Mouse (Mus musculus): ENCODE measurements at regions not wholly inside any gene's neighbourhood (a gene's known extent, or its start where the extent isn't known, plus 50 kb on each side); places are given as distances from the start of the nearest gene placed in this dataset.

DNA sequence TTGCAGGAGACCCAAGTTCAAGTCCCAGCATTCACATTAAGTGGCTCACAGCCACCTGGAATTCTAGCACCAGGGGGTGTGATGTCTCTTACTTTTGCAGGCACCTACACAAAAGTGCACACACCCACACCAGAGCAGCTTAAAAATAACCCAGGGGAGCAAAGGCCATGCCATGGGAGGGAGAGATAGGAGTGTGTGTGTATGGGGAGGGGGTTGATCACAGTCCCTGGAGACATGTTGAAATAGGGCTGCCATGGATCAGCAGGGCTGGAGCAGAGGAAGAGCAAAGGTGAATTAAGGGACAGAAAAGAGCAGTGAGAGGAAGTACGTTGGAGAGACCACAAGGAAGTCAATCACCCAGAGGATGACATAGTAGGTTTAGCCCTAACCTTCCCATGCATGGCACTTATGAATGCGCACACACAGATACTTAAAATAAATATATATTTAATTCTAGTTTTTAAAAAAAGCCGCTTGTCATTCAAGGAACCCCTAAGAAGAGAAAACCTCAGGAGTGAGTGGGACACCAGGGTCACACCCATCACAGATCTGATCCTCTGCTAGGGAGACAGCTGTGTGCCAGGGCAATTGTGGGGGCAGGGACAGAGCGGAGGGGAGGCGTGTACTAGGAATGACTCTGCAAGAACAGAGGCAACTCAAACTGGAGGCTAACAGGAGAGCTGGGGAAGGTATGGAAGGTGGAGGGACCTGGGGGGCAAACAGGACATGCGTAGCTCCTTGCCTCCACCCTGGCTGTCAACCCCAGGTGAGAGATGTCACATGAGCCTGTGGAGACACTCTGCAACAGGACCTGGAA, 189.5 kb upstream of the Rybp start:
- no peak for DNase-seq (ENCODE audit: low spot score in 2 of 2)

- DNase-seq (ENCODE audit: low spot score in 2 of 2), result no peak
Measured at GRCm38 (mm10) chr6:100475341-100475955, 188.2 kb upstream of the Rybp start.

DNA sequence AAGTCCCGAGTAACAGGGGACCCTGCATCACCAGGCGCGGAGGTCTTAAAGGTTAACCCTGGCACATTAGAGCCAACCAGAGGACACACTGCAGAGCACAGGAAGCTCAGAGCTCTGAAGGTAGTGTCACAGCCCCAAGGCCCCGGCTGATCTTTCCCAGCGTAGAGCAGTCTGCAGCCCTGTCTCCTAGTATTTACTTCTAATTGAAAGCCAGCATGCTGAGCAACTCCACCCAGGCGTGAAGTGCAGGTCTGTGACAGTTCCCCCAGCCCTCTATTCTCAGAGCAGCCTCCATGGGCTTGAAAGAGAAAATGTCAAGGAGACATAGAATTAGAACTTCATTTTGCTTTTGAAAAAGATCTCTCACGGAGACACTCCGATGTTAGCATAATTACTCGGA, 187.0 kb upstream of the Rybp start:
- DNase-seq (ENCODE audit: low spot score in 2 of 2), result peak in 1 of 2 experiments; percentile 28

- DNase-seq (ENCODE audit: low spot score in 2 of 2), result no peak
Measured at GRCm38 (mm10) chr6:100470071-100470470, 182.8 kb upstream of the Rybp start.

DNA sequence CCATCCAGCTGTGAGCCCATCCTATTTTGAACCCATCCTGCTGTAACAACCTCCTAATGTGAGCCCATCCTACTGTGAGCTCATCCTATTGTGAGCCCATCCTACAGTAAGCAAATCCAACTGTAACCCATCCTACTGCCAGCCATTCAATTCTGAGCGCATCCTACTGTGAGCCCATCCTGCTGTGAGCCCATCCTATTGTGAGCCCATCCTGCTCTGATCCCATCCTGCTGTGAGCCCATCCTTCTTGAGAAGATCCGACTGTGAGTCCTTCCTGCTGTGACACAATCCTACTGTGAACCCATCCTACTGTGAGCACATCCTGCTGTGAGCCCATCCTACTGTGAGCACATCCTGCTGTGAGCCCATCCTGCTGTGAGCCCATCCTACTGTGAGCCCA, 175.5 kb upstream of the Rybp start:
- no peak for DNase-seq (ENCODE audit: low spot score in 2 of 2)

- DNase-seq (ENCODE audit: low spot score in 2 of 2), result no peak
Measured at GRCm38 (mm10) chr6:100453401-100453800, 166.1 kb upstream of the Rybp start.

- DNase-seq (ENCODE audit: low spot score in 2 of 2), result no peak
Measured at GRCm38 (mm10) chr6:100452097-100453002, 165.1 kb upstream of the Rybp start.

GRCm38 (mm10) chr6:100450108-100450507, 162.8 kb upstream of the Rybp start:
- no peak for DNase-seq (ENCODE audit: low spot score in 2 of 2)

DNA sequence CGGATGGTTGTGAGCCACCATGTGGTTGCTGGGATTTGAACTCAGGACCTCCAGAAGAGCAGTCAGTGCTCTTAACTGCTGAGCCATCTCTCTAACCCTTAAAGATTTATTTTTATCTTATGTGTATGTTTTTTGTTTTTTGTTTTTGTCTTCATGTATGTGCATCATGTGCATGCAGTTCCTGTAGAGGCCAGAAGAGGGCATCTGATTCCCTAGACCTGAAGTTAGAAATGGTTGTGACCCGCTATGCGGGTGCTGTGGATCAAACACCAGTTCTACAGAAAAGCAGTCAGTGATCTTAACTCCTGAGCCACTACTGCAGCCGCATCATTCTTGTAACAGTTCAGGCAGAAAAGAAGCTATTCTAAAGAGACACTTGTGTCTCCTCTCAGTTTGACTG, 161.8 kb upstream of the Rybp start:
- DNase-seq (ENCODE audit: low spot score in 2 of 2), result no peak

DNA sequence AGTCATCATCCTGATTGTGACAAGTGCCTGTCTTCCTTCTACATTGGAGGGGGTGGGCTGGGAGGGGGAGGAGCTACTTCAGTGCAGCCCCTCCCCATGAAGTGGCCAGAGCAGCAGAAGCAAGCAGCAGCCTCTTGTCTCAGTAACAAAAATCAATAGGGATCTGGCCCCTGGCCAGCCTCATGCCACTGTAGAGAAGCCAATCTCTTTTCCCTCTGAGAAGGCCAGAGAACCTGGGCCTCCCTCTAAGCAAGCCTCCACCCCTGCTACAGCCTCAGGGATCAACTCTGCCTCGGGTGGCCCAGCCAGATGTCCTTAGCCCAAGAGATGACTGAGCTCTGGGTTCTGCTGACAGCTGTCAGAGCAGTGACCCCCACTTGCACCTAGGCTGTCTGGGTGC, 159.9 kb upstream of the Rybp start:
- DNase-seq (ENCODE audit: low spot score in 2 of 2), result no peak

- no peak for DNase-seq (ENCODE audit: low spot score in 2 of 2)
Measured at GRCm38 (mm10) chr6:100446804-100447203, 159.5 kb upstream of the Rybp start.

DNA sequence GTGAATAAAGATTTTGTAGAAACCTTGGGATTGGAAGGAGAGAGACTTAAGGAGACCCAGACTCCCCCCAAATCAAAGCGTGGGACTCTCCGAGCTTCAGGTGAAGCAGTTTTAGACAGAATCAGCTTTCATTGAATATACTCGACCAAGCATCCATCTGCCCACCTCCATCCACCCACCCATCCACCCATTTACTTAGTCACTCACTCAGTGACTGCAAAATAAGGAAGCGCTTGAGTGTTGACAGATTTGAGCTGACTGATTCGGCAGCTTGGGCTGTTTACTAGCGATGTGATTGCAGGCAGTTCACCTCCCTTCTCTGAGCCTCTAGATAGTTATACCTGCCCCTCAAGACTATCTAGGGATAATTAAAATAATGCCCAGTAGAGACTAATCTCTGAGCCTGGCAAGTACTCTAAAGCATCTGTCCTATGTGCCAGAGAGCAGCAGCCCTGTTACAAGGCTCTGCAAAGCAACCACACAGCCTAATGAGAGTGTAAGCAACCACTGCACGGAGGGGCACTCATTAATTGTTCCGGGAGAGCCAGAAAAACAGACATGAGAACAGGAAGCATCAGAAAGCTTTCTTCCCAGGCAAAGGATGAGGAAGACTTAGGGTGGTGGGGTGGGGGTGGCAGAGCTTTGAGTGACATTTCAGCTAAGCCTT, 151.9 kb upstream of the Rybp start:
- DNase-seq (ENCODE audit: low spot score in 2 of 2), result no peak

- no peak for DNase-seq (ENCODE audit: low spot score in 2 of 2)
Measured at GRCm38 (mm10) chr6:100438511-100438991, 151.3 kb upstream of the Rybp start.

GRCm38 (mm10) chr6:100437980-100438379, 150.7 kb upstream of the Rybp start:
- DNase-seq (ENCODE audit: low spot score in 2 of 2), result no peak

- no peak for DNase-seq (ENCODE audit: low spot score in 2 of 2)
Measured at GRCm38 (mm10) chr6:100436507-100436906, 149.2 kb upstream of the Rybp start.

DNA sequence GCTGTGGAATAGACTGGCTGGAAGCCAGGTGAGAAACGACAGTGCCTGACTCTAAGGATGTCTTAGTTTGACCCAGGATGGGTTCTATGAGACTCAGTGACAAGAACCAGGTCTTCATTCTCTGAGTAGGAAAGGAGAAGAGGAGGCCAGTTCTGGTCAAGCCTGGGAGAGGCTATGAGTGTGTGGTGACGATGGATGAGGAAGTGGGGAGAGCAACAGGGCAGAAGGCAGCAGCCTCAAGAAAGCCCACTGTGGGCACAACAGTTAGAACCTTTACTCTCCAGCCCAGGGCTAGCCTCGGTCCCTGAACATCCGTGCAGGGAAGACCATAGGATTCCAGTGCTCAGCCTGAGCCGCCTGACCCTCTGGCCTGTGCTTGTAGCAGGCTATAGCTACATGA, 147.9 kb upstream of the Rybp start:
- no peak for DNase-seq (ENCODE audit: low spot score in 2 of 2)

DNA sequence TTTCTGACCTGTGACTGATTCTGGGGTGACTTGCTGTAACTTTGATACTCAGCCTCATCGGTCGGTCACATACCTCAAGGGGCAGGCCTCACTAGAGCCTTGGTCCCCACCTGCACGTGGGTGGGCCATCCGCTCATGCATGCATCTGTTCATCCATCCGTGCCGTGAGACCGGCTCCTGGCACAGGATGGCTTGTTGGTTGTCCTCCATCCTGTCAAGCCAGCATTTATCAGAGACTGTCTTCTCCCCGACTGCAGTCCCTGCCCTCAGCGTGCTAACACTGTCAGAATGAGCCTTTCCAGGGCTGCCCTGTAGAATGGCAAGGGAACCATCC, 146.2 kb upstream of the Rybp start:
- DNase-seq (ENCODE audit: low spot score in 2 of 2), result peak in 1 of 2 experiments; percentile 38

DNA sequence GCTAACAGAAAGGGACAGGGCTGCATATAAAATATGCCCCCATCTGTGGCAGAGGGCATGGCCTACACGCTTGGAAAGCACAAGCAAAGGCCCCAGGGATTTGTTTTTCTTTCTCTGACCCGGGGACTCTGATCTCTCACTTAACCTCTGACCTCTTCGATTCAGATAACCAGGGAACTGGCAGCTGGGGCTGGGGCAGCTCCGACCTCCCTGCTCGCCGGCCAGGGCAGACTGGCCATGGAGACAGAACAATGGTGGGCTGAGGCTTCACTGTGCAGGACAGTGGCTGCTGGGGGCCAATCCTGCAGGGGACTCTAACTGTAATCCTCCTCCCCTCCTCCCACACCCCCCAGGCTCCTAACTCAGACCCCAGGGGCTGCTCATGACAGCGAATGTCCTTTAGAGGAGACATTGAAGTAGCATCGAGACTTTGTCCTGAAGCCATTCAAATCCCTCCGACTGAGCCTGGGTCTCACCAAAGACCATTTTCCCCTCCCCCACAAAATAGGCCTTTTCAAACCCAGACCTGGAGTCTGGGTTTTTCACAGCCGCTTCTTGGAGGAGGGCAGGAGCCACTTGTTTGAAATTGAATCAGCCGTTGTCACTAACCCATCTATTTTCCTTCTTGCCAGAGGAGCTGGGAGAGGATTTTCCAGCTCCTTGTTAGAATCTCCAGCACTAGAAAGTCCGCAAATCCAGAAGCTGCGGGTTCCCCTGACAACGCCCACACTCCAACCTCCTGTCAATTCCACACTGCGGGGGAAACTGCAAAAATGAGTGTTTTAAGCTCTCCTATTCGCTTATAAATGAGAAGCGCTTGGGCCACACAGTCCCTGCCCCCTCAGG, 145.6 kb upstream of the Rybp start:
- no peak for DNase-seq (ENCODE audit: low spot score in 2 of 2)

GRCm38 (mm10) chr6:100430286-100430685, 143.0 kb upstream of the Rybp start:
- DNase-seq (ENCODE audit: low spot score in 2 of 2), result peak in 1 of 2 experiments; percentile 25

DNA sequence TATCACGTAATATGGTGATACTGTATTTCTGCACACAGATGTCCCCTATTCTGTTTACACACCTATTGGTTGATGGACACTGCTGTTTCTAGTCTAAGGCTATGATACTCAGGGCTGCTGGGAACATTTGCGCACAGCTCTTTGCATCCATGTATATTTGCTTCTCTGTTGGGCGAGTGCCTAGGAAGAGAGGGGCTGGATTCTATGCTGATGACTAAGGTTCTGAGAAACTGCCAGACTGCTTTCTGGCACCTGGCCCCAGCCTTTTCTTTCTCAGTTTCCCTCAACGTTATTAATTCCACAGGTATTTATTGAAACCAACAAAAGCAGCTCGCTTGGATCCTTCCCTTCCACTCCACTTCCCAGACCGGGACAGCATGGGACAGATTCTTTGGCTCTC, 142.2 kb upstream of the Rybp start:
- DNase-seq (ENCODE audit: low spot score in 2 of 2), result no peak

DNA sequence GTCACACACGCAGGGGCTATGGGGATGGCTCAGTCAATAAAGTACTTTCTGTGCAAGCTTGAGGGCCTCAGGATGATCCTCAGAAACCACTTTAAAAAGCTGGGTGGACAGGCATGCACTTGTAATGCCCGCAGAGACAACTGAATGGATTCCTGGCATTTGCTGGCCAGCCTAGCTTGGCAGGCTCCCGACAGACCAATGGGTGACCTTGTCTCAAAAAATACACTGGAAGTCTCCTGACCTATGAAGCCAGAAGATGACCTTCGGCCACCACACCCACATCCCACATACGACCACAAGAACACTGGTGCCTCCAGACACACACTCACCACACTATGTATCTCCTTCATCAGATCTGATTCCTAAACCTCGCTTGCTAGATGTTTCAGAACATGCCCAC, 141.5 kb upstream of the Rybp start:
- DNase-seq (ENCODE audit: low spot score in 2 of 2), result no peak
